Mouse (Mus musculus): Measurements from ENCODE around the gene Pax8. TPM values are rescaled to one million over a fixed set of nuclear protein-coding genes. Genes with fewer than 3 reads are reported as not detected.

Pax8 gene
- polyA plus RNA-seq, 1 experiment from 2014 or later, result 129 TPM

DNA sequence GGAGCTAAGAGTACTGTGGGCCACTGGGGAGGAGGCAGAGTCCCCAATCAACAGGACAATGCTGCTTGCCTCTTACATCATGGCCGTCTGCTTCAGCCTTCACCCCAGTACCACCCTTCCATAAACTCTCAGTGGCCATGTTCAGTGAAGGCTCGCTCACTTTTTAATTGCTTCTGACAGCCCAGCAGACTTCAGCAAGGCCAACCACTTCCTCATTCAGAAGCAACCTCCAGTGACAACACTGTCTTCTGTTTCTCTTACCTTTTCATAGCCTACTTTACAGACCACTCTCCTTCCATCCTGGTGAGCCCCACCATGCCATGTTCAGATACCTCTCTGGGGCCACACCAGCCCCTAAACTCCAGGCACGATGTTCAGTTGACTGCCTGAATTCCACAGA lies 91.8 kb downstream of the Pax8 start:
- Histone ChIP-seq H3K27me3 (no peaks in the 10 kb centered on the region), H3K4me1 (no peaks in the 10 kb centered on the region; the same call in 1 of the 2 replicates), H3K9ac (no peak overlapping the region), H3K4me2 (no peak overlapping the region), H3K9me3 (replicated peaks) (no peaks in the 10 kb centered on the region), H3K36me3 (no peaks in the 10 kb centered on the region), H3K27ac (no peak overlapping the region), H3K4me3 (replicated peaks) (no peak overlapping the region)
- 75% methylated on average over 3 of the region's 3 CpGs for WGBS
- no peak for ATAC-seq (replicated peaks; ENCODE audit: low FRiP score)

GRCm38 (mm10) chr2:24382456-24383230 lies 92.8 kb downstream of the Pax8 start:
- Histone ChIP-seq H3K4me3 (replicated peaks) (no peak overlapping the region), H3K27me3 (no peaks in the 10 kb centered on the region), H3K36me3 (no peaks in the 10 kb centered on the region), H3K4me1 (no peaks in the 10 kb centered on the region; the same call in 1 of the 2 replicates), H3K9ac (no peak overlapping the region), H3K4me2 (no peak overlapping the region), H3K9me3 (replicated peaks) (no peaks in the 10 kb centered on the region), H3K27ac (no peak overlapping the region)
- 77% methylated on average over 9 of the region's 9 CpGs for WGBS
- no peak for ATAC-seq (replicated peaks; ENCODE audit: low FRiP score)

DNA sequence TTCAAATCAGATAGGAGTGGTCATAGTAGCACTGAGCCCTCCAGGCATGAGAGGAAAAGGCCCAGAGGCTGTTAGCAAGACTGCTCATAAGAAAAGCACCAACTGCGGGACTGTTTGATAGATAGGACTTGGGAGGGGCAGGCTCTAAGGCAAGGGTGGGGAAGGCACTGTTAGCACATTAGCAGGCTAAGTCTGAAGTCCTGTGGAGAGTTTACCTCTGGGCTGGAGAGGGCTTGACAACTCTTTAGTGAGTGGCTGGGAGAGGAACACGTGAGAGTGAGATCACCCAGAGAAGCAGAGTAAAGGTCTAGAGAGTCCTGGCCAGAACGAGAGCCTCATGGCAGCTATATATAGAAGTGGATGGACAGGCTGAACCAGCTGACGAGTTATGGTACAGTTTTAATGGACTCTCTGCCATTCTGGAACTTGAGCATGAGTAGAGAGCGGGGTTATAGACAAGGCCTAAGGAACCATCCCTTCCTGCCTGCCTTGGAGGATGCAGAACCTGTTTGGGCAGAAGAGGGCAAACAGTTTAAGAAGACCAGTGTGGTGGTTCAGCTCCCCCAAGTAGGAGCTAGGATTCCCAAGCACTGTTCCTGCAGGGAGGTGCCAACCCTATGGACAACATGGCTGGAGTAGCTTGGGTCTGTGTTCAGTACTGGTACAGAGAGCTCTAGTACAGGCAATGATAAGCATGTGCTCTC lies 96.5 kb downstream of the Pax8 start:
- Histone ChIP-seq H3K36me3 (no peaks in the 10 kb centered on the region), H3K4me2 (no peak overlapping the region), H3K9ac (no peak overlapping the region), H3K4me1 (no peaks in the 10 kb centered on the region), H3K9me3 (replicated peaks) (no peaks in the 10 kb centered on the region), H3K27ac (no peak overlapping the region), H3K27me3 (no peaks in the 10 kb centered on the region), H3K4me3 (replicated peaks) (no peak overlapping the region)
- WGBS, result 79% methylated on average over 5 of the region's 5 CpGs
- ATAC-seq (replicated peaks; ENCODE audit: low FRiP score), result no peak

Other genes with a start within 250 kb of the Pax8 start
- gene Il1f5, start 198.6 kb downstream of the Pax8 start, polyA plus RNA-seq (2015; fragmentation: Nextera tagmentation; extraction: Ambion mirVana), result 0.12 and 0.23 TPM in 2 replicates
- gene Il1f10, start 184.4 kb downstream of the Pax8 start, polyA plus RNA-seq (2015; fragmentation: Nextera tagmentation; extraction: Ambion mirVana), result not detected in 2 replicates
- 0.84 and 1.6 TPM in 2 replicates for gene Il1rn, start 138.7 kb downstream of the Pax8 start, polyA plus RNA-seq (2015; fragmentation: Nextera tagmentation; extraction: Ambion mirVana)
- gene Psd4, start 108.0 kb downstream of the Pax8 start, polyA plus RNA-seq (2015; fragmentation: Nextera tagmentation; extraction: Ambion mirVana), result 2.2 and 2.3 TPM in 2 replicates